Mouse (Mus musculus) spleen, adult 2 months (tissue): ENCODE results near the gene Rab37.

Experiments
- CTCF ChIP-seq: fragments of 200-500 bp; IDR thresholded peaks from 2 replicates; pipeline ENCODE4 v1.5.1; 2011; ENCODE audit warnings: mild to moderate bottlenecking, inconsistent platforms; ENCODE audit not compliant: insufficient read depth, insufficient read length, insufficient replicate concordance; ENCODE audit errors: extremely low read depth
- POLR2A ChIP-seq: fragments of 200-500 bp; IDR thresholded peaks from 2 replicates; pipeline ENCODE4 v1.6.1; 2011; ENCODE audit warnings: low read depth, low read length, inconsistent platforms

DNA sequence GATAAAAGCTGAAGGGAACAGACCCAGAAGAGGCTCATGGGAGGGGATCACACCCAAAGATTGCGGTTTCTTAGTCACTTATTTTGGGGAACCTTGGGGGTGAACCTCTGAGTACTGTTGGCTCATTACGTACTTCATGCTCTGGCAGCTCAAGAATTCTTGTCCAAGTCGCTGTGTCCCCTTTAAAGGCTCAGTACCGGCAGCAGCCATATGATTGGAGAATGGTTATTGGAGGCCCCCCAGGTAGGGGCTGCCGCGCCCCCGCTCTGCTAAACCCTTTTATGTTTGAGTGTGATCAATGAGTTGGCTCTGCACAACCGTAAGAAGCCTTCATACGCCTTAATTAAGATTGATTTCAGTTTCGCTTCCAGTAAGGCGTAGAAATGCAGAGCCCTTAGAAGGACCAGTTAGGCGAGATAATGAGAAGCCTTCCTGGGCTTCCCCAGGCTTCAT, 107.7 kb downstream of the Rab37 start:
- TF ChIP-seq POLR2A (no peak), CTCF (no peak)
